Mouse (Mus musculus): ENCODE results near the gene Spop. TPM values are rescaled to one million over a fixed set of nuclear protein-coding genes. Genes with fewer than 3 reads are reported as not detected.
A peak's percentile ranks its signal among the peaks of the same experiment; 100 is the strongest.
"Not testable (repeated sequence)": the region's sequence is repeated elsewhere in the genome, so short reads cannot be mapped to it uniquely, and the experiment has no call there.

The Spop gene
- polyA plus RNA-seq, 1 experiment from 2014 or later = 244 TPM

GRCm38 (mm10) chr11:95406398-95406797, 7.5 kb upstream of the Spop start:
- H3K4me2 ChIP-seq (ENCODE audit: low read length); H3K9me3 ChIP-seq (replicated peaks; ENCODE audit: control insufficient read depth, low read length, poor library complexity, severe bottlenecking); H3K27ac ChIP-seq (ENCODE audit: low read length); H3K27me3 ChIP-seq (ENCODE audit: control insufficient read depth, insufficient read depth, low read depth, low read length); H3K9ac ChIP-seq (ENCODE audit: low read depth, low read length); H3K4me3 ChIP-seq (ENCODE audit: low read depth, low read length); H3K36me3 ChIP-seq (ENCODE audit: control insufficient read depth, insufficient read depth, low read length); H3K4me1 ChIP-seq (ENCODE audit: control insufficient read depth, insufficient read depth, low read length); ATAC-seq: not testable (repeated sequence)
- 93% methylated on average over 5 of the region's 5 CpGs for WGBS

DNA sequence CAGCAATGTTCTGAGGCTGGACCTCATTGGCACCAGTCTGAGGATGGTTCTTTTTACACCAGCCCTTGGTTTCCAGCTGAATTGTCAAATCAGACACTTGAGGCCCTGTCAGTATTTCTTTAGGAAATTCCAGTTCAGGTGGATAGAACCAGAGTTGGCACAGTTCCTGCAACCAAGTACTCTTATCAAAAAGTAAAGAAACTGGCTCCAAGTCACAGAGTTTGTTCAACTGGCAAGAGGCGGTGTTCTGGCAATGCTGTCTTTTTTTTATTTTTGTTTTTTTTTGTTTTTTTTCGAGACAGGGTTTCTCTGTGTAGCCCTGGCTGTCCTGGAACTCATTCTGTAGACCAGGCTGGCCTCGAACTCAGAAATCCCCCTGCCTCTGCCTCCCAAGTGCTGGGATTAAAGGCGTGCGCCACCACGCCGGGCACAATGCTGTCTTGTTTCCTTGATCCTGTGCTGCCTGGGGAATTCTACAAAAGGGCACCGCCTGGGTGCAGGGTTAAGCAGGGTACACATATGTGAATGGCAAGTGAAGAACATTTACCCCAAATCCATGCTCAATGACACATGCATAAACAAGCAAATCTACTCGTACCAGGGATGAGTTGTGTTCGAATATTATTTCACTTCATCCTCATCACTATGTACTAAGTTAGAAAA, 4.3 kb upstream of the Spop start:
- H3K27ac ChIP-seq (ENCODE audit: low read length) = no peak overlapping the region
- no peak for ATAC-seq
- no peak overlapping the region for H3K4me2 ChIP-seq (ENCODE audit: low read length)
- no peaks in the 10 kb centered on the region for H3K9me3 ChIP-seq (replicated peaks; ENCODE audit: control insufficient read depth, low read length, poor library complexity, severe bottlenecking)
- no peaks in the 10 kb centered on the region for H3K27me3 ChIP-seq (ENCODE audit: control insufficient read depth, insufficient read depth, low read depth, low read length)
- H3K9ac ChIP-seq (ENCODE audit: low read depth, low read length) = no peak overlapping the region
- H3K36me3 ChIP-seq (ENCODE audit: control insufficient read depth, insufficient read depth, low read length) = no peaks in the 10 kb centered on the region
- no peak overlapping the region for H3K4me3 ChIP-seq (ENCODE audit: low read depth, low read length)
- H3K4me1 ChIP-seq (ENCODE audit: control insufficient read depth, insufficient read depth, low read length) = no peaks in the 10 kb centered on the region
- WGBS = 87% methylated on average over 10 of the region's 10 CpGs

GRCm38 (mm10) chr11:95411453-95412013, 2.3 kb upstream of the Spop start:
- WGBS = 48% methylated on average over 6 of the region's 6 CpGs
- peak overlapping the region; percentile 73 for H3K27ac ChIP-seq (ENCODE audit: low read length)
- no peaks in the 10 kb centered on the region for H3K36me3 ChIP-seq (ENCODE audit: control insufficient read depth, insufficient read depth, low read length)
- no peak for ATAC-seq
- peaks cover 16% of the 10 kb centered on the region for H3K4me1 ChIP-seq (ENCODE audit: control insufficient read depth, insufficient read depth, low read length)
- H3K27me3 ChIP-seq (ENCODE audit: control insufficient read depth, insufficient read depth, low read depth, low read length) = no peaks in the 10 kb centered on the region
- H3K9me3 ChIP-seq (replicated peaks; ENCODE audit: control insufficient read depth, low read length, poor library complexity, severe bottlenecking) = no peaks in the 10 kb centered on the region
- H3K4me2 ChIP-seq (ENCODE audit: low read length) = no peak overlapping the region
- no peak overlapping the region for H3K4me3 ChIP-seq (ENCODE audit: low read depth, low read length)
- no peak overlapping the region for H3K9ac ChIP-seq (ENCODE audit: low read depth, low read length)

- no peaks in the 10 kb centered on the region for H3K36me3 ChIP-seq (ENCODE audit: control insufficient read depth, insufficient read depth, low read length)
- no peaks in the 10 kb centered on the region for H3K27me3 ChIP-seq (ENCODE audit: control insufficient read depth, insufficient read depth, low read depth, low read length)
- H3K4me1 ChIP-seq (ENCODE audit: control insufficient read depth, insufficient read depth, low read length) = peaks cover 27% of the 10 kb centered on the region
- no peak overlapping the region for H3K27ac ChIP-seq (ENCODE audit: low read length)
- H3K4me2 ChIP-seq (ENCODE audit: low read length) = no peak overlapping the region
- WGBS = 81% methylated on average over 3 of the region's 3 CpGs
- H3K4me3 ChIP-seq (ENCODE audit: low read depth, low read length) = no peak overlapping the region
- ATAC-seq = no peak
- no peaks in the 10 kb centered on the region for H3K9me3 ChIP-seq (replicated peaks; ENCODE audit: control insufficient read depth, low read length, poor library complexity, severe bottlenecking)
- no peak overlapping the region for H3K9ac ChIP-seq (ENCODE audit: low read depth, low read length)
Observed at GRCm38 (mm10) chr11:95412615-95413014, 1.3 kb upstream of the Spop start.

GRCm38 (mm10) chr11:95414536-95415161, 769 bp downstream of the Spop start:
- Histone ChIP-seq H3K27me3 (ENCODE audit: control insufficient read depth, insufficient read depth, low read depth, low read length) (no peaks in the 10 kb centered on the region), H3K9me3 (replicated peaks; ENCODE audit: control insufficient read depth, low read length, poor library complexity, severe bottlenecking) (no peaks in the 10 kb centered on the region), H3K4me1 (ENCODE audit: control insufficient read depth, insufficient read depth, low read length) (peaks cover 29% of the 10 kb centered on the region), H3K36me3 (ENCODE audit: control insufficient read depth, insufficient read depth, low read length) (no peaks in the 10 kb centered on the region), H3K4me3 (ENCODE audit: low read depth, low read length) (peak overlapping the region; percentile 65), H3K4me2 (ENCODE audit: low read length) (peak overlapping the region; percentile 86), H3K9ac (ENCODE audit: low read depth, low read length) (peak overlapping the region; percentile 81), H3K27ac (ENCODE audit: low read length) (peak overlapping the region; percentile 95)
- WGBS = under 1% methylated on average over 28 of the region's 28 CpGs
- peak; percentile 90 for ATAC-seq

DNA sequence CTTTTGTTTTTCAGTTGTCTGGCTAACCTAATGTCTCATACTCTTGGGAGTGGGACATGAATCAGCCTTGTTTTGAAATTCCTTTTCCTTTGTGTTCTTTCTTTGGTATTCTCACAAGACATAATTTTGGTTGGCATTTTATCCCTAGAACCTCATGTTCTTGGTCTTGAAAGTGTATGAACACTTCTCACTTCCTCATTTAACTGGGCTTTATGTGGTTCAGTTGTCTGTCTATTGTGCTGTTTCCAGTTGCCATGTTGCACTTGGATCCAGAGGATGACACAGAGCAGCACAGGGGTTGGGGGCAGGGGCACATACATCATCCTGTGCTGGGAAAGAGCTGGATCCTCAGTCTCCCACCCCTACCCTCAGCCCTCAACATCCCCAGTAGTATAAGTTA, 2.1 kb downstream of the Spop start:
- Histone ChIP-seq H3K4me3 (ENCODE audit: low read depth, low read length) (no peak overlapping the region), H3K9ac (ENCODE audit: low read depth, low read length) (no peak overlapping the region), H3K27me3 (ENCODE audit: control insufficient read depth, insufficient read depth, low read depth, low read length) (no peaks in the 10 kb centered on the region), H3K27ac (ENCODE audit: low read length) (no peak overlapping the region), H3K4me1 (ENCODE audit: control insufficient read depth, insufficient read depth, low read length) (peaks cover 29% of the 10 kb centered on the region), H3K36me3 (ENCODE audit: control insufficient read depth, insufficient read depth, low read length) (no peaks in the 10 kb centered on the region), H3K4me2 (ENCODE audit: low read length) (peak overlapping the region; percentile 86), H3K9me3 (replicated peaks; ENCODE audit: control insufficient read depth, low read length, poor library complexity, severe bottlenecking) (no peaks in the 10 kb centered on the region)
- no peak for ATAC-seq

DNA sequence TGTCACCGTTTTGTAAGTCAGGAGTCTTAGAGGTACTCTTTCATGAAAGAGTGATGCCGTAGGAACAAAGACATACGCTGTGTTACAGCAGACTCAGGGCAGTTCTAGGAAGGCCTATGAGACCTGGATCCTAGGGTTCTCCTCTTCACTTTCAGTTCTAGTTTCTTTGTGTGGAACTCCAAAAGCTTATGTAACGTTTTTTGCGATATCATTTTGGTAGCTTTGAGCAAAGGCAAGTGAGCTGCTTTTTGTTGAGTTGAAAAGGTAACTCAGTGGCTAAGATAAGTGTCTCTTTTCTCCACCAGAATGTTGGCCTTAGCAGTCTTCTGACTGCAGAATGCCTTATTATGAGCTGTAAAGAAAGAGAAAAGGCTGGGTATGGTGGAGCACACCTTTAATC, 3.5 kb downstream of the Spop start:
- Histone ChIP-seq H3K27me3 (ENCODE audit: control insufficient read depth, insufficient read depth, low read depth, low read length) (no peaks in the 10 kb centered on the region), H3K9me3 (replicated peaks; ENCODE audit: control insufficient read depth, low read length, poor library complexity, severe bottlenecking) (no peaks in the 10 kb centered on the region), H3K27ac (ENCODE audit: low read length) (no peak overlapping the region), H3K9ac (ENCODE audit: low read depth, low read length) (no peak overlapping the region), H3K4me2 (ENCODE audit: low read length) (no peak overlapping the region), H3K4me3 (ENCODE audit: low read depth, low read length) (no peak overlapping the region), H3K36me3 (ENCODE audit: control insufficient read depth, insufficient read depth, low read length) (no peaks in the 10 kb centered on the region), H3K4me1 (ENCODE audit: control insufficient read depth, insufficient read depth, low read length) (peaks cover 29% of the 10 kb centered on the region)
- 84% methylated on average over 5 of the region's 5 CpGs for WGBS
- no peak for ATAC-seq

DNA sequence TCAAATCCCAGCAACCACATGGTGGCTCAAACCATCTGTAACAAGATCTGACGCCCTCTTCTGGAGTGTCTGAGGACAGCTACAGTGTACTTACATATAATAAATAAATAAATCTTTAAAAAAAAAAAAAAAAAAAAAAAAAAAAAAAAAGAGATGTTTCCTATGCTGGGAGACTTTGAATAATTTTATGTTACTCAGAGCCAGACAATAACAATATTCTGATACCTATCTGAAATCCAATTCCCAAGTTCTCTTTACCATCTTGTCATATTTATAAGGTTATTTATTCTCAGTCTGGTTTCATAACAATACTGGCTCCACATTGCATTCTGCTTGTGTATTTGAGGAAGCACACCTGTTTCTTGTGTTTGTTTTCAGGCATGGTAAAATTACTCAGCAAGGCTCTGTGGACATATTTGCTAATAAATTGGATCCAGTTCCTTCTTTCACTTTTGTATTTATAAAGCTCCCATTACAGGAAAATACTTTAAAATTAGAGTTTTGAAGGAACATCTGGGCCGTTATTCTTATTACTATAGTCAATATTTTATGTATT, 7.1 kb downstream of the Spop start:
- WGBS = 77% methylated on average over 2 of the region's 2 CpGs

GRCm38 (mm10) chr11:95423505-95423904, 9.6 kb downstream of the Spop start:
- H3K27me3 ChIP-seq (ENCODE audit: control insufficient read depth, insufficient read depth, low read depth, low read length) = no peaks in the 10 kb centered on the region
- H3K4me3 ChIP-seq (ENCODE audit: low read depth, low read length) = no peak overlapping the region
- 75% methylated on average over 3 of the region's 3 CpGs for WGBS
- H3K36me3 ChIP-seq (ENCODE audit: control insufficient read depth, insufficient read depth, low read length) = no peaks in the 10 kb centered on the region
- no peaks in the 10 kb centered on the region for H3K9me3 ChIP-seq (replicated peaks; ENCODE audit: control insufficient read depth, low read length, poor library complexity, severe bottlenecking)
- no peak overlapping the region for H3K9ac ChIP-seq (ENCODE audit: low read depth, low read length)
- H3K27ac ChIP-seq (ENCODE audit: low read length) = no peak overlapping the region
- H3K4me1 ChIP-seq (ENCODE audit: control insufficient read depth, insufficient read depth, low read length) = no peaks in the 10 kb centered on the region
- H3K4me2 ChIP-seq (ENCODE audit: low read length) = no peak overlapping the region
- ATAC-seq = no peak

More for the DNA sequence above, 7.1 kb downstream of the Spop start:
- no peaks in the 10 kb centered on the region for H3K9me3 ChIP-seq (replicated peaks; ENCODE audit: control insufficient read depth, low read length, poor library complexity, severe bottlenecking)
- no peak for ATAC-seq
- H3K4me3 ChIP-seq (ENCODE audit: low read depth, low read length) = no peak overlapping the region
- H3K36me3 ChIP-seq (ENCODE audit: control insufficient read depth, insufficient read depth, low read length) = no peaks in the 10 kb centered on the region
- no peak overlapping the region for H3K9ac ChIP-seq (ENCODE audit: low read depth, low read length)
- H3K4me2 ChIP-seq (ENCODE audit: low read length) = no peak overlapping the region
- H3K4me1 ChIP-seq (ENCODE audit: control insufficient read depth, insufficient read depth, low read length) = peaks cover 17% of the 10 kb centered on the region
- H3K27me3 ChIP-seq (ENCODE audit: control insufficient read depth, insufficient read depth, low read depth, low read length) = no peaks in the 10 kb centered on the region
- no peak overlapping the region for H3K27ac ChIP-seq (ENCODE audit: low read length)
